Mouse (Mus musculus): ENCODE data around the gene Pramef12. TPM values are rescaled to one million over a fixed set of nuclear protein-coding genes. Genes with fewer than 3 reads are reported as not detected.

Gene Pramef12
- polyA plus RNA-seq (2017; shearing (Covaris generic)) = not detected

GRCm38 (mm10) chr4:144408290-144408689, at the start of gene Pramef12:
Pramef12 (minus strand) TSS chr4:144408464.

DNA sequence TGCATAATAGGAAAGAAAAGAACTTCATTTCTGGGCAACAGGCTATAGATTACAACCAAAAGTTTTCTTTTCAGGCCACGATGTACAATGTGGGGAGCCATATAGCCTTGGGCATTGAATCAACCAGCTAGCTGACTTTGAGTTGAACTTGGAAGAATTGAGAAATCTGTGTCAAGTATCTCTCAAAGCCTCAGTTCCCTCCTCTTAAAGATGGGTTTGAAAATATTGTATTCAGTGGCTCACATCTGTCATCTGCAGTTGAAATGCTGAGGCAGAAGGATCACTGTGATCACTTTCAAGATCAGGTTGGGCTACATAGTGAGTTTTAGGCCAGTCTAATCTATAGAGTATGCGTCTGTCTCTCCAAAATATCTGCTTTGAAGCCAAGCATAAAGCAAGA, 45.0 kb upstream of the Pramef12 start, which contains the start of gene Gm9944:
Gene Gm9944, minus strand, starts transcription at position 101 of the 400 bp plus-strand sequence.

DNA sequence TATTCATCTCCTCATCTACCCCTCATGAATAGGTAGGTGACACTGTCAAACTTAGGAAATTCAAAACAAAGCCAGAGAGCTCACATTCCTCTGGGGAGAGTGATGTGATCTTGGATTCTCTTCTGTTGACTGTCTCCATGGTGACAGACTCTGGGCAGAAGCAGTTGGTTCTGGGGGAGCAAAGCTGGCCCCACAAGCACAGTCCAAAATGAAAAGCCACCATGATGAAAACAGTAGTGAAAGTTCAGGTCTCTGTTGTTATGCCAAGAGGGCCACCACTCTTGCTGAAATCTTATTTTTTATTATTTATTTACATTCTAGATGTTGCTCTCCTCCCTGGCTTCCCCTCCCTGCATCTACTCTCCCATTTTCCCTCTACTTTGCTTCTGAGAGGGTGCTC, 30.4 kb upstream of the Pramef12 start, which contains the start of gene 1700012P22Rik:
Gene 1700012P22Rik, minus strand, starts transcription at position 101 of the 400 bp plus-strand sequence.

DNA sequence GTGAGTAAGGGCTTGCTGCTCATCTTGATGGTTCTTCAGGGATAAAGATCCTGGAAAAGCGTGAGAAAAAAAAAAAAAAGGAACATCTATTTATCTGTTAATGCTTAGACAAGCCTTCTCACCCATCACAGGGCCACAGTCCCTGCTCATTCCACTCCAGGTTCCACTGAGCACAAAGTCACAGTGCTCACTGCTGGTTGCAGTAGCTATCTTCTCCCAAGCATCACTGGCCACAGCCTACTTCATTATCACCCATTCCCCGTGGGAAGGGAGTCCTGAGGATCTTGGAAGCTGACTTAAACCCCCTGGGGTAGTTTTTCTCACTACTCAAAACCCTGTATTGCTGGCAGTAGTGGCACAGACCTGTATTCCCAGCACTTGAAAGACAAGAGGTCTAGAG, 30.4 kb downstream of the Pramef12 start, which contains the start of gene Pramef20:
Gene Pramef20, minus strand, starts transcription at position 23 of the 400 bp plus-strand sequence.

DNA sequence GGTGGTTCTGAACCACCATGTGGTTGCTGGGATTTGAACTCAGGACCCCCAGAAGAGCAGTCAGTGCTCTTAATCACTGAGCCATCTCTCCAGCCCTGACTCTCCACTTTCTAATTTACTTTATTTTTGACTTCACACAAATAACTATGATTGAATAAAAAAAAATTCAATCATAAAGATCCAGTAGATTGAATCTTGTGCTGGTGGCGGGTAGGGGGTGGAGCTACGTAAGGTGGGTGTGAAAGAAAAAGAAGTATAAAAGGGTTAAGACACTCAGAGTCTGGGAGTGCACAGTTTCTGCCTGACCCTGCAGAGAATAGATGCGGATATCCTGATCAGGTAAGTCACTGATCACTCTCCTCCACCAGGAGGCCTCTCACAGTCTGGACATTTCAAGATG, 50.6 kb downstream of the Pramef12 start, which contains the start of gene Gm13119:
Gene Gm13119, plus strand, starts transcription at position 301 of the 400 bp plus-strand sequence.

Other genes starting within 250 kb of the Pramef12 start
- not detected for gene Oog3, start 245.8 kb downstream of the Pramef12 start, polyA plus RNA-seq (2017; shearing (Covaris generic))
- not detected for gene Oog2, start 217.7 kb downstream of the Pramef12 start, polyA plus RNA-seq (2017; shearing (Covaris generic))
- gene C87977, start 195.1 kb downstream of the Pramef12 start, polyA plus RNA-seq (2017; shearing (Covaris generic)) = not detected
- gene Pramel5, start 128.0 kb downstream of the Pramef12 start, polyA plus RNA-seq (2017; shearing (Covaris generic)) = not detected
- not detected for gene Gm13128, start 78.2 kb downstream of the Pramef12 start, polyA plus RNA-seq (2017; shearing (Covaris generic))
- 0.13 TPM for gene Gm13119, start 50.5 kb downstream of the Pramef12 start, polyA plus RNA-seq (2017; shearing (Covaris generic))
- gene Pramef20, start 30.5 kb downstream of the Pramef12 start, polyA plus RNA-seq (2017; shearing (Covaris generic)) = not detected
- gene 1700012P22Rik, start 30.3 kb upstream of the Pramef12 start, polyA plus RNA-seq (2017; shearing (Covaris generic)) = not detected
- not detected for gene Gm9944, start 44.9 kb upstream of the Pramef12 start, polyA plus RNA-seq (2017; shearing (Covaris generic))
- not detected for gene Aadacl3, start 55.3 kb upstream of the Pramef12 start, polyA plus RNA-seq (2017; shearing (Covaris generic))
- gene 9430007A20Rik, start 111.4 kb upstream of the Pramef12 start, polyA plus RNA-seq (2017; shearing (Covaris generic)) = not detected
- gene Gm13124, start 156.7 kb upstream of the Pramef12 start, polyA plus RNA-seq (2017; shearing (Covaris generic)) = not detected
- not detected for gene Aadacl4, start 205.2 kb upstream of the Pramef12 start, polyA plus RNA-seq (2017; shearing (Covaris generic))

Data from inflammation-experienced regulatory T-cells, adult 16 weeks (primary cell).